ENCODE assay signal across 8 mouse cellular contexts in genomic region chr8:47673317-47674139, GRCm38 (mm10). TPM values are rescaled to one million over a fixed set of nuclear protein-coding genes. Genes with fewer than 3 reads are reported as not detected.
DNase-seq lines count a peak whose midpoint lies in the region; ATAC-seq and TF ChIP-seq lines count a peak whose summit lies in the region.

No protein-coding gene starts in this region.

- peak overlapping the region; percentile 92 for H3K4me3 ChIP-seq in hindbrain, embryonic 11.5 days (ENCODE audit: low read depth, low read length)
- H3K4me3 ChIP-seq in lung, postnatal 0 days (ENCODE audit: low read depth, low read length) = peak overlapping the region; percentile 96

- no peaks in the 10 kb centered on the region for H3K27me3 ChIP-seq in hindbrain, embryonic 11.5 days (ENCODE audit: control insufficient read depth, insufficient read depth, low read length)
- no peaks in the 10 kb centered on the region for H3K27me3 ChIP-seq in lung, postnatal 0 days (replicated peaks; ENCODE audit: insufficient read depth, low read length)

- H3K36me3 ChIP-seq in hindbrain, embryonic 11.5 days (ENCODE audit: control insufficient read depth, insufficient read depth, low read length) = no peaks in the 10 kb centered on the region
- no peaks in the 10 kb centered on the region for H3K36me3 ChIP-seq in lung, postnatal 0 days (ENCODE audit: insufficient read depth, low read length)

- TF ChIP-seq EP300 in lung, postnatal 0 days (IDR thresholded peaks at IDR 0.05) = no peak

- peak overlapping the region; percentile 95 for H3K27ac ChIP-seq in hindbrain, embryonic 11.5 days (ENCODE audit: low read depth, low read length)
- peak overlapping the region; percentile 91 for H3K27ac ChIP-seq in lung, postnatal 0 days (ENCODE audit: low read length)

- no peaks in the 10 kb centered on the region for H3K9me3 ChIP-seq in hindbrain, embryonic 11.5 days (ENCODE audit: control insufficient read depth, low read length)
- H3K9me3 ChIP-seq in lung, postnatal 0 days (ENCODE audit: low read length) = no peaks in the 10 kb centered on the region

- peak; percentile 77 for ATAC-seq in hindbrain, embryonic 11.5 days (ENCODE audit: low FRiP score)
- ATAC-seq in lung, postnatal 0 days = peak; percentile 62

- peak; percentile 91 for DNase-seq in NIH3T3 (ENCODE audit: low read depth)
- DNase-seq in cerebellum, adult 9-11 months = peak; percentile 88
- peak; percentile 64 to 89 for DNase-seq in frontal cortex, adult 2 months (ENCODE audit: extremely low spot score in 1 of 2, low spot score in 1 of 2)
- DNase-seq in hindbrain, embryonic 11.5 days (ENCODE audit: low spot score) = peak; percentile 93
- peak; percentile 94 for DNase-seq in layer of hippocampus, postnatal 10 days (ENCODE audit: low spot score in 2 of 2)
- peak; percentile 93 for DNase-seq in lung, postnatal 0 days (ENCODE audit: low spot score)
- peak; percentile 88 for DNase-seq in ovary, postnatal 10 days (ENCODE audit: low spot score)
- DNase-seq in thymus, postnatal 10 days (ENCODE audit: low spot score in 2 of 2) = peak; percentile 86 to 92

- under 1% methylated on average over 44 of the region's 53 CpGs for WGBS in hindbrain, embryonic 11.5 days
- WGBS in lung, postnatal 0 days = 3% methylated on average over 38 of the region's 53 CpGs

- H3K4me1 ChIP-seq in hindbrain, embryonic 11.5 days (replicated peaks; ENCODE audit: control insufficient read depth, insufficient read depth, low read length) = no peaks in the 10 kb centered on the region
- peaks cover 4% of the 10 kb centered on the region for H3K4me1 ChIP-seq in lung, postnatal 0 days (ENCODE audit: insufficient read depth, low read depth, low read length)

- H3K9ac ChIP-seq in hindbrain, embryonic 11.5 days (ENCODE audit: low read depth, low read length) = peak overlapping the region; percentile 79
- H3K9ac ChIP-seq in lung, postnatal 0 days (replicated peaks; ENCODE audit: low read depth) = peak overlapping the region; percentile 81

- no peak for TF ChIP-seq CTCF in lung, postnatal 0 days (IDR thresholded peaks at IDR 0.05)

- peak overlapping the region; percentile 71 for H3K4me2 ChIP-seq in hindbrain, embryonic 11.5 days (replicated peaks; ENCODE audit: low read depth, low read length)
- peak overlapping the region; percentile 81 for H3K4me2 ChIP-seq in lung, postnatal 0 days (replicated peaks; ENCODE audit: low read depth, low read length)

RNA-seq across cellular contexts. Expression of gene Ing2, which starts 1.8 kb away (rescaled TPM):
- 37.4 and 38.9 TPM in 2 replicates for polyA plus RNA-seq in frontal cortex, adult 2 months (2012; rRNA removed)
- polyA plus RNA-seq in hindbrain, embryonic 11.5 days (2014; fragmentation: Nextera tagmentation; extraction: Ambion mirVana) = 13.2 and 13.3 TPM in 2 replicates
- 10 to 100 TPM; 25.6 to 26.9 TPM for total RNA-seq in layer of hippocampus, postnatal 10 days (2021)
- 14.8 and 15.5 TPM in 2 replicates for polyA plus RNA-seq in lung, postnatal 0 days (2015; fragmentation: Nextera tagmentation; extraction: Ambion mirVana)

RNA-seq across cellular contexts. Expression of gene Cdkn2aip, which starts 40.2 kb away (rescaled TPM):
- polyA plus RNA-seq in frontal cortex, adult 2 months (2012; rRNA removed) = 11.4 and 13.4 TPM in 2 replicates
- 46.3 and 50.8 TPM in 2 replicates for polyA plus RNA-seq in hindbrain, embryonic 11.5 days (2014; fragmentation: Nextera tagmentation; extraction: Ambion mirVana)
- total RNA-seq in layer of hippocampus, postnatal 10 days (2021) = 10 to 100 TPM; 12.1 to 13.4 TPM
- 22.1 and 23.0 TPM in 2 replicates for polyA plus RNA-seq in lung, postnatal 0 days (2015; fragmentation: Nextera tagmentation; extraction: Ambion mirVana)

Comparison
In these comparisons a context has a peak if more than half of its experiments do, and no peak if none do; other contexts are left out.
1. Peak in every context shown above with its lines: DNase-seq, ATAC-seq, H3K4me3 ChIP-seq and H3K27ac ChIP-seq.